Mouse (Mus musculus): ENCODE measurements around the gene Exoc6. TPM values are rescaled to one million over a fixed set of nuclear protein-coding genes. Genes with fewer than 3 reads are reported as not detected.
"Not testable (repeated sequence)": the region's sequence is repeated elsewhere in the genome, so short reads cannot be mapped to it uniquely, and the experiment has no call there.

Gene Exoc6
- polyA plus RNA-seq, 1 experiment from 2014 or later, result 7.9 TPM

DNA sequence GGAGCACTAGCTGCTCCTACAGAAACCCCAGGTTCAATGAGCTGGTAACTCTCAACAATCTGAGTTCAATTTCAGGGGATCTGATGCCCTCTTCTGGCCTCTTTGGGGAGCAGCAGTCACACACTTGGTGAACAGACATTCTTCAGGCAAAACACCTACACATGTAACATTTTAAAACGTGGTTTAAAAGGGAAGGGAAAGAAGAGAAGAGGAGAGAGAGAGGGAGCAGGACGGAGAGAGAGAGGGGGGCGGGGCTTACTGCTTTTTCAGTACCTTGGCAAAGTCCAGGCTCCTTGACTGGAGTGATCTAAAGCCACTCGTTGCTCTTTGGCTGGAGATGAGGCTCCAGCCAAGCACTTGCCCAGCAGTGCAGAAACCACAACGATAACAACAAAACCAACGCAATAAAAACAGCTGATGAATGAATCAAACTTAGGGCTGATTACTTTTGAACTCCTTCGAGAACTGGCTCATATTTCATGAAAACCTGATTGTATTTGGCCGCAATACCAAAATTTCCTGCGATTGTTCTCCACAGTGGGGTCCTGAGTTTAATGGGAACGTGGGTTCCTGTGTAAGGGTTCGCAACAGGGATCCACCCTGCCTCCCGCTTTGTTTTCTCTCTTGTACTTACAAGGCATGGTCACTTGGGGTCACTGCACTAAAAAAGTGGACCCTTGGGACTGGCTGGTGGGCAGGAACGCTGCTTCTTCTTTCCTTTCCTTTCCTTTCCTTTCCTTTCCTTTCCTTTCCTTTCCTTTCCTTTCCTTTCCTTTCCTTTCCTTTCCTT, 6.5 kb upstream of the Exoc6 start:
- H3K27ac ChIP-seq, result no peak overlapping the region
- H3K4me2 ChIP-seq, result no peak overlapping the region
- H3K9ac ChIP-seq, result no peak overlapping the region
- H3K4me1 ChIP-seq, result 0 out of 2 replicates have a peak, but pooled peaks cover 3% of the 10 kb centered on the region
- H3K9me3 ChIP-seq, result no peaks in the 10 kb centered on the region
- WGBS, result 59% methylated on average over 13 of the region's 13 CpGs
- H3K36me3 ChIP-seq, result no peaks in the 10 kb centered on the region
- ATAC-seq (ENCODE audit: insufficient number of reproducible peaks, low FRiP score, low TSS enrichment, low read depth), result no peak
- H3K27me3 ChIP-seq, result no peaks in the 10 kb centered on the region
- no peak overlapping the region for H3K4me3 ChIP-seq

DNA sequence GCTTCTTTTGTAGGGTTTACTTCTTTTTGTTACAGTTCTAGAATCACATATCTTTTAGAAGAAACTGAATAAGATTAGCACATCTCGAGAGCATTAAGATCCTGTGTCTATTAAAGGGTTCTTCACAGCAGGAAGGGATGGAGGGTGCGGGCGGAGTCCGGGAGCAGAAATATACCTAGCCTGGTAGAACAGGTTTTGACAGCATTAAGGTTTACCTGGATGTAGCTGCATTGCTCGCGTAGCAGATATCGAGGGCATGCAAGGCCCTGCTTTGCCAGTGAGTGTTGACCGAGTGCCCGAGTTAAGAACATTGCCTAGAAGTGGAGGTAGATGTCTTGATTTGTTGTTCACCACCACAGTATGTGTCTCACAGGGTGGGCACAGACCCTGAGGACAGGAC, 5.7 kb upstream of the Exoc6 start:
- Histone ChIP-seq H3K9ac (no peak overlapping the region), H3K27ac (no peak overlapping the region), H3K4me3 (no peak overlapping the region), H3K4me1 (0 out of 2 replicates have a peak, but pooled peaks cover 3% of the 10 kb centered on the region), H3K36me3 (no peaks in the 10 kb centered on the region), H3K27me3 (no peaks in the 10 kb centered on the region), H3K9me3 (no peaks in the 10 kb centered on the region), H3K4me2 (no peak overlapping the region)
- WGBS, result 83% methylated on average over 9 of the region's 9 CpGs
- ATAC-seq (ENCODE audit: insufficient number of reproducible peaks, low FRiP score, low TSS enrichment, low read depth), result no peak

DNA sequence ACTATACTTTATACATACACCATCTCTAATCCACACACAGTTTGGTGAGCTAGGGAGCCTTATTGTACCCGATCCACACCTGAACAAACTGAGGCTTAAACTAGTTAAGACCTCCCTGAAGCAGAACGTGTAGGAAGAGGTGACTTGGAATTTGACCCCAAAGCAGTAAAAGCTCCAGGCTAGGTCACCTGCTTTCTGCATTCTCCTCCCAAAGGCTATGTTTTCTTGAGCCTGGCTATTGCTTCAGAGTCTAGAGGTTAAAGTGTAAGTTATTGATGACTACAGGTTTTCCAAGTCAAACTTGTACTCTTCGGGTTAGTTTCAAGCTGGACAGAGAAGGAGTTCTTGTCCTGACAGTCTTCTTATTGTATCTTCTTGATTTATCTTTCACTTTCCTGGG, 5.0 kb upstream of the Exoc6 start:
- WGBS, result 60% methylated on average over 3 of the region's 3 CpGs
- no peak for ATAC-seq (ENCODE audit: insufficient number of reproducible peaks, low FRiP score, low TSS enrichment, low read depth)

DNA sequence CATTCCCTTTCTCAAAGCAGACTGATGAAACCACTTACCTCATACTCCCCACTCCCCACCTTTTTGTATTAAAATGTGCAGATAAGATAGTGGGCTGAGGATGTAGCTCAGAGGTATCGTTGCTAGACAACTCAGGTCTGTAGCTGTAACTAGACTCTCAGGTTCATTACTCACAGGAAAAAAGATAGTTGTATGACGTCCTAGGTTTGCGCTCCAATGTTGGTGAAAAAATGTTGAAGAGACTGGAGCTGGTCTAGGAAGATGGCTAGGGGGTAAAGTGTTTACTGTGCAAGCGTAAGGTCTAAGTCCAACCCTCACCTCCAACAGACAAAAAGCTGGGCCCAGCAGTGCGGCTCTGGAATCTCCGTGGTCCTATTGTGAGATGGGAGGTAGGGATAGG, 4.5 kb upstream of the Exoc6 start:
- no peak overlapping the region for H3K27ac ChIP-seq
- no peak for ATAC-seq (ENCODE audit: insufficient number of reproducible peaks, low FRiP score, low TSS enrichment, low read depth)
- no peak overlapping the region for H3K4me3 ChIP-seq
- H3K27me3 ChIP-seq, result peaks cover 4% of the 10 kb centered on the region; the same call in 1 of the 2 replicates
- no peak overlapping the region for H3K4me2 ChIP-seq
- peaks cover 5% of the 10 kb centered on the region for H3K4me1 ChIP-seq
- no peak overlapping the region for H3K9ac ChIP-seq
- H3K36me3 ChIP-seq, result no peaks in the 10 kb centered on the region
- H3K9me3 ChIP-seq, result no peaks in the 10 kb centered on the region
- 90% methylated on average over 6 of the region's 6 CpGs for WGBS

More for the DNA sequence above, 5.0 kb upstream of the Exoc6 start:
- Histone ChIP-seq H3K9me3 (no peaks in the 10 kb centered on the region), H3K4me2 (no peak overlapping the region), H3K27me3 (no peaks in the 10 kb centered on the region), H3K4me1 (0 out of 2 replicates have a peak, but pooled peaks cover 3% of the 10 kb centered on the region), H3K9ac (no peak overlapping the region), H3K36me3 (no peaks in the 10 kb centered on the region), H3K4me3 (no peak overlapping the region), H3K27ac (no peak overlapping the region)

DNA sequence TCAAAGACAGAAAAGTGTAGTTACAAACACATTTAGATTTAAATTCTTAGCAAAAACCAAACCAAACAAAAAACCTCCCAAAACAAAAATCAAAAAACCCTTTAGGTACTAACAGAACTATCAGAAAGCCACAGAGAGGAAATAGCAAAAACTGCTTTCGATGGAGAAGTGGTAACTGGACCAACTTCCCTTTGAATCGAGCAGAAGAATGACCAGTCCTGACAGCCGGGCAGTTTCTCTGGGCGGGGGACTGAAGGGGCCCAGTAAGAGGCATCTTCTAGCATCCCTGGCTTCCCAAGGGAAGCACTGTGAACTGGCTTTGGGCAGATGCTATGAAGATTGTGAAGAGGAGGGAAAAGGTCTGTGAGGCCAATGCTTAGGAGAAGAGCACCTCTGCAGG, 3.4 kb upstream of the Exoc6 start:
- WGBS, result 69% methylated on average over 4 of the region's 4 CpGs
- no peak overlapping the region for H3K4me3 ChIP-seq
- H3K9me3 ChIP-seq, result no peaks in the 10 kb centered on the region
- no peak overlapping the region for H3K4me2 ChIP-seq
- peaks cover 4% of the 10 kb centered on the region; the same call in 1 of the 2 replicates for H3K27me3 ChIP-seq
- H3K36me3 ChIP-seq, result no peaks in the 10 kb centered on the region
- ATAC-seq (ENCODE audit: insufficient number of reproducible peaks, low FRiP score, low TSS enrichment, low read depth), result no peak
- H3K9ac ChIP-seq, result no peak overlapping the region
- H3K4me1 ChIP-seq, result peaks cover 10% of the 10 kb centered on the region
- H3K27ac ChIP-seq, result no peak overlapping the region

DNA sequence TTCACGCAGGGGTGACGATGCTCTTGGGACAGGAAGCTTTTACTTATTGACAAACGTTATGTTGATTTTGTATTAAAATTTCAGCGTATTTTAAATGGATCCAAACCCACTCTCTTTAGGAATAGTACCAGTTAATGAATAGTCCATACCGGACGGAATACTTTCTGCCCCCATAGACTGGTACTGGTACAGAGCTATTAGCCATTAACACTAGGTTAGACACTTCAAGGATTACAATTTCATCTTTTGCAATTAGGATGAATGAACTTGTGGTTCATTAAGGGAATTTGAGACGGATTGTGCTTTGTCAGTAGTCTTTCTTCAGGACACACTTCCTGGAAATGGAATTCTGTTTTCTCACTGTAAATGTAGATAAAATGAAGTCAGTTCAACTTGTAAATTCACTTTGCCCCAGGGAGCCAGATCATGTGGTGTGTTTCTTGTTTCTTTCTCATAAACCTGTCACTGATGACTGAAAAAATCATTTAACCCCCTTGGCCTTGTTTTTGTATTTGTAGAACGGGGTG, 885 bp downstream of the Exoc6 start:
- Histone ChIP-seq H3K27me3 (peaks cover 4% of the 10 kb centered on the region; the same call in 1 of the 2 replicates), H3K4me1 (peaks cover 10% of the 10 kb centered on the region), H3K9ac (peak overlapping the region; percentile 51; the same call in 1 of the 2 replicates), H3K27ac (no peak overlapping the region), H3K9me3 (no peaks in the 10 kb centered on the region), H3K4me3 (peak overlapping the region; percentile 85), H3K4me2 (peak overlapping the region; percentile 99), H3K36me3 (no peaks in the 10 kb centered on the region)
- WGBS, result 14% methylated on average over 8 of the region's 8 CpGs
- no peak for ATAC-seq (ENCODE audit: insufficient number of reproducible peaks, low FRiP score, low TSS enrichment, low read depth)

DNA sequence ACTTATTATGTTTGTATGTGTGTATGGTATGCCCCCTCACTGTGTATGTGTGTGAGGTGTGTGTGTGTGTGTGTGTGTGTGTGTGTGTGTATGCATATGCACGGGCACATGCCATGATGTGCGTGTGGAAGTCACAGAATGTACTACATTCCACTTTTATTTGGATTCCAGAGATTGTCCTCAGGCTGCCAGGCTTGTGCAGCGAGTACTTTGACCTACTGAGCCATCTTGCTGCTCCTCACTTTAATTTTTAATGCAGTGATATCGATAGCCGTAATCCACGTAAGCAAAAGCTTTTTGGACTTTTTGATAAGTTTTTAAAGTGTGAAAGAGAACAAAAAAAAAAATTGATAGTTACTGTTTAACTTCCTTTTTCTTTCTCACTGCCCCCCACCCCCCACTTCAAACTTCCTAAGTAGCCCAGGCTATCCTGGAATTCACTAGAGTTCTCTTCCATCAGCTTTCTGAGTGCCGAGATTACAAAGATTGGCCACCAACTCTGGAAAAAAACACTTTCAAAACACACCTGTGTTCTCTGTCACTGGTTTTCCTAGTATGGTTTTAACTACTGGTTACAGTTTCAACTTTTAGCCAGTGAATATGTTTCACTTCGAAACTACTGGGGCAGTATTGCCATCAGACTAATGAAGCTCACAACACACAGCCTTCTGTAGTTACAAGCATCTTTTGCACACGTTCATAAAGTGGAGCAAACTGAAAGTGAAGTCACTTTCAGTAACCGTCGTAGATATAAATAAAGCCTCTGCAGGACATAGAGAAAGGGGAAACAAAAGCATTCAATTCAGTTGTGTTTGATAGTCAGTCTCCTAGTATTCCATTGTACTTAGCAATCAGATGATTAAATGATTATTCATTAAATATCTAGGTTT, 3.4 kb downstream of the Exoc6 start:
- H3K9me3 ChIP-seq, result no peaks in the 10 kb centered on the region
- H3K9ac ChIP-seq, result no peak overlapping the region
- no peak overlapping the region for H3K27ac ChIP-seq
- H3K4me3 ChIP-seq, result no peak overlapping the region
- peaks cover 10% of the 10 kb centered on the region for H3K4me1 ChIP-seq
- no peak for ATAC-seq (ENCODE audit: insufficient number of reproducible peaks, low FRiP score, low TSS enrichment, low read depth)
- WGBS, result 78% methylated on average over 11 of the region's 11 CpGs
- no peaks in the 10 kb centered on the region for H3K36me3 ChIP-seq
- H3K27me3 ChIP-seq, result peaks cover 4% of the 10 kb centered on the region; the same call in 1 of the 2 replicates
- H3K4me2 ChIP-seq, result no peak overlapping the region

DNA sequence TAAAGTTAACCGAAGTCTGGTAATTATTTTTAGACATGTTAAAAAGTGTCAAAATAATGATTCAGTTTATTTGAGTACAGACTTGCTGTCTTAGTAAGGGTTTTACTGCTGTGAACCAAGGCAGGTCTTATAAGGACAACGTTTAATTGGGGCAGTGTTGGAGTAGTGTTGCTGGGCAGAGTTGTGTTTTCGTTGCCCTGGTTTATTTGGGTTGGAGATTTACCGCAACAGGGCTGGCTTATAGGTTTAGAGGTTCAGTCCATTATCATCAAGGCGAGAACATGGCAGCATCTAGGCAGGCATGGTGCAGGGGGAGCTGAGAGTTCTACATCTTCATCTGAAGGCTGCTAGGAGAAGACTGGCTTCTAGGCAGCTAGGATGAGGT, 4.0 kb downstream of the Exoc6 start:
- not testable (repeated sequence) for H3K9ac ChIP-seq; H3K9me3 ChIP-seq; H3K36me3 ChIP-seq; H3K4me3 ChIP-seq; H3K4me2 ChIP-seq; H3K27me3 ChIP-seq; ATAC-seq (ENCODE audit: insufficient number of reproducible peaks, low FRiP score, low TSS enrichment, low read depth); H3K27ac ChIP-seq
- WGBS, result 66% methylated on average over 5 of the region's 5 CpGs
- peaks cover 10% of the 10 kb centered on the region for H3K4me1 ChIP-seq

DNA sequence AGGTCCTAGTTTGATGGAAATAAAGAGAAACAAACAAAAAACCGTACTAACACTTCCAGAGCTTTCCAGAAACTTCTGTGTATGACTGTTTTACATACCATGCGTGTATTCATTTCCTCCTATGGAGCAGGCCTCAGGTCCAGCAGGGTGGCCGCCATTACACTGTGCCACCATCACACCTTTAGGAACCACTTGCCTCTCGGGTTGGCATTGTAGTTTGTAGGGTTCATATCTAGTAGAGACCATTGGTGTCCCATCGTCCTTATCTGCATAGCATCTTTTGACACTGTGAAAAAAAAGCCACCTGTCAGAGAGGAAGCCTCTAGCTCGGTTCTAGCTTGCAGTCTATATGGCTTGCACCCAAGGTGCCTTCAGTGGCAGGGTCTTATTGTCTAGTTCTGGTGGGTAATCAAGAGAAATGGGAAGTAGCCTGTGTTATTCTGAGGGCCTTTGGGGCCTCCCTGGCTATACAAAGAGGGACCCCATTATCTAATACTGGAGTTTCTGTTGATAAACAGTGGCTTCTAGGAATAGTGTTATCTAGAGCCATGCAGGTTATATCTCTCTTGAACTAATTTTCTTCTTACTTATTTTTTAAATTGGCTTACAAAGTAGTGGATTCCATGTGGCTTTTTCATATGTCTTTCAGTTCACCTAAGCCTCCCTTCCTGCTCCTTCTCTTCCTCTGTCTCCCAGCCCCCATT, 5.8 kb downstream of the Exoc6 start:
- Histone ChIP-seq H3K36me3 (no peaks in the 10 kb centered on the region), H3K9ac (no peak overlapping the region), H3K4me2 (no peak overlapping the region), H3K9me3 (no peaks in the 10 kb centered on the region), H3K4me3 (no peak overlapping the region), H3K27ac (no peak overlapping the region), H3K27me3 (no peaks in the 10 kb centered on the region), H3K4me1 (peaks cover 8% of the 10 kb centered on the region)
- ATAC-seq (ENCODE audit: insufficient number of reproducible peaks, low FRiP score, low TSS enrichment, low read depth), result no peak
- WGBS, result 85% methylated on average over 6 of the region's 6 CpGs

DNA sequence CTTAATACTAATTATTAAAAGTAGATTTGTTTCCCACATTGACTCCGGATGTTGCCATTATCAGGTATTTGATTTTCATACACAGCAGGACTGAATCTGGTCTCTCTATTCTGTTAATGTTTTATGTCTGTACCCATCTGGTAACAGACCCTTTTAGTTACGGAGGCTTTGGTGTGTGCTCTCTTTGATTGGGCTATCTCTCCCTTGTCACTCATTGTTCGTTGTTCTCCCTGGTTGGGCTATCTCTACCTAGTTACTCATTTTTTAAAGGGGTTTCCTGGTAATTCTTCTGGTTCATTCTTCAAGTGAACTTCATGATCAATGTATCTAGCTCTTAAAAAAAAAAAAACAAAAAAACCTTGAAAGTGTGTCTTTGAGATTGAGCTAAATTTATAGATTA, 7.7 kb downstream of the Exoc6 start:
- Histone ChIP-seq H3K9ac (no peak overlapping the region), H3K4me1 (peaks cover 6% of the 10 kb centered on the region; the same call in 1 of the 2 replicates), H3K36me3 (no peaks in the 10 kb centered on the region), H3K9me3 (no peaks in the 10 kb centered on the region), H3K4me2 (no peak overlapping the region), H3K4me3 (no peak overlapping the region), H3K27ac (no peak overlapping the region), H3K27me3 (no peaks in the 10 kb centered on the region)
- ATAC-seq (ENCODE audit: insufficient number of reproducible peaks, low FRiP score, low TSS enrichment, low read depth), result no peak
- WGBS, result 75% methylated on average over 3 of the region's 3 CpGs

DNA sequence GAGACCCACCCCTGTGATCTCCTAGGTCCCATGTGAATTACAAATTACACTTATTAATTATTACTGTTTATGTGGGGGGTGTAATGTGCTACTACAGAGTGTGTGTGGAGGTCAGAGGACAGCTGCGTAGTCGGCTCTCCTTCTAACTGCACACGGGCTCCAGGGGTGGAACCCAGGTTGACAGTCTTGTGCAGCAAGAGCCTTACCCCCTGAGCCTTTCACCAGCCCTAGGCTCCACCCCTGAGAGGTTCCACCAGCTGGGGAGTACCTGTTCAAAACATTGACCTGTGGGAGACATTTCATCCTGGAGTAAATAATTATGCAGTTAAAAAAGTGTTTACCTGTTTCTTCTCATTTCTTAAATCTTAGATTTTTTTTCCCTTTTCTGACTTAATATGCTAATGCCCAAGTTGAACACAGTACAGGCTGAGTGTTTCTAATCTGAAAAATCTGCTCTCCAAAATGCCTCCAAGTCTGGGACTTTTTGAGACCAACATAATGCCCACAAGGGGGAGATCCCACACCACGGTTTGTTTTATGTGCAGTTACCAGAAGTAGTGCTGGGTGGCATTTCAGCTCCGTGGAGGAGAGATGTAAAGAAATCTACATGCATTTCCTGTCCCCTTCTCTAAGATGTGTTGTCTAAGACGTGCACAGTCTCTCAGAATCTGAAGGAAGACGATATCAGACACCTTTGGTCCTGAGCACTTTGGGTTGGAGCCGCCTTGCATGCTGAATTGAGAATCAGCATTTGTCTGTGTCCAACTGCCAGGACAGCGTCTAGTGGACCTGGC, 9.3 kb downstream of the Exoc6 start:
- Histone ChIP-seq H3K4me2 (0 out of 2 replicates have a peak overlapping the region, but pooled peaks have one; percentile 7), H3K4me3 (no peak overlapping the region), H3K4me1 (peaks cover 6% of the 10 kb centered on the region; the same call in 1 of the 2 replicates), H3K9ac (no peak overlapping the region), H3K9me3 (no peaks in the 10 kb centered on the region), H3K27me3 (no peaks in the 10 kb centered on the region), H3K36me3 (no peaks in the 10 kb centered on the region), H3K27ac (no peak overlapping the region)
- 36% methylated on average over 9 of the region's 9 CpGs for WGBS
- ATAC-seq (ENCODE audit: insufficient number of reproducible peaks, low FRiP score, low TSS enrichment, low read depth), result no peak
